Mouse (Mus musculus): Measurements from ENCODE around the gene Bahcc1. TPM values are rescaled to one million over a fixed set of nuclear protein-coding genes. Genes with fewer than 3 reads are reported as not detected.
A peak's percentile ranks its signal among the peaks of the same experiment; 100 is the strongest.

The Bahcc1 gene
- total and polyA plus RNA-seq, 2 experiments = 1.2 to 3.4 TPM

- H3K4me3 ChIP-seq (ENCODE audit: insufficient read depth, low read depth, low read length) = no peak overlapping the region
- H3K27ac ChIP-seq (replicated peaks; ENCODE audit: insufficient read depth, low read depth, low read length) = no peak overlapping the region
- no peaks in the 10 kb centered on the region for H3K36me3 ChIP-seq (ENCODE audit: control insufficient read depth, insufficient read depth, low read length)
- 0 out of 2 replicates have a peak, but pooled peaks cover 2% of the 10 kb centered on the region for H3K4me1 ChIP-seq (ENCODE audit: control insufficient read depth, insufficient read depth, low read length)
- WGBS = 90% methylated on average over 3 of the region's 3 CpGs
- no peak overlapping the region for H3K9ac ChIP-seq (ENCODE audit: low read depth, low read length)
- no peak for DNase-seq (ENCODE audit: extremely low read depth, low read depth, low spot score)
- TF ChIP-seq CTCF (IDR thresholded peaks at IDR 0.05; ENCODE audit: low read depth, low read length) (no peak), POLR2A (IDR thresholded peaks at IDR 0.05; ENCODE audit: extremely low read depth, insufficient read depth, low read length) (no peak)
- 0 out of 2 replicates have a peak, but pooled peaks cover 3% of the 10 kb centered on the region for H3K79me2 ChIP-seq (ENCODE audit: control insufficient read depth, insufficient read depth, low read length)
- no peaks in the 10 kb centered on the region for H3K27me3 ChIP-seq (ENCODE audit: control insufficient read depth, insufficient read depth, low read length)
These were observed 34.9 kb downstream of the Bahcc1 start for GRCm38 (mm10) chr11:120267676-120268075.

GRCm38 (mm10) chr11:120268195-120268967, 35.6 kb downstream of the Bahcc1 start:
- H3K9ac ChIP-seq (ENCODE audit: low read depth, low read length) = no peak overlapping the region
- H3K27me3 ChIP-seq (ENCODE audit: control insufficient read depth, insufficient read depth, low read length) = no peaks in the 10 kb centered on the region
- 0 out of 2 replicates have a peak, but pooled peaks cover 3% of the 10 kb centered on the region for H3K79me2 ChIP-seq (ENCODE audit: control insufficient read depth, insufficient read depth, low read length)
- H3K27ac ChIP-seq (replicated peaks; ENCODE audit: insufficient read depth, low read depth, low read length) = no peak overlapping the region
- DNase-seq (ENCODE audit: extremely low read depth, low read depth, low spot score) = no peak
- H3K4me1 ChIP-seq (ENCODE audit: control insufficient read depth, insufficient read depth, low read length) = 0 out of 2 replicates have a peak, but pooled peaks cover 2% of the 10 kb centered on the region
- WGBS = 92% methylated on average over 10 of the region's 10 CpGs
- TF ChIP-seq POLR2A (IDR thresholded peaks at IDR 0.05; ENCODE audit: extremely low read depth, insufficient read depth, low read length) (no peak), CTCF (IDR thresholded peaks at IDR 0.05; ENCODE audit: low read depth, low read length) (no peak)
- H3K4me3 ChIP-seq (ENCODE audit: insufficient read depth, low read depth, low read length) = no peak overlapping the region
- H3K36me3 ChIP-seq (ENCODE audit: control insufficient read depth, insufficient read depth, low read length) = no peaks in the 10 kb centered on the region

- H3K4me1 ChIP-seq (ENCODE audit: control insufficient read depth, insufficient read depth, low read length) = 0 out of 2 replicates have a peak, but pooled peaks cover 2% of the 10 kb centered on the region
- no peaks in the 10 kb centered on the region for H3K79me2 ChIP-seq (ENCODE audit: control insufficient read depth, insufficient read depth, low read length)
- H3K27ac ChIP-seq (replicated peaks; ENCODE audit: insufficient read depth, low read depth, low read length) = no peak overlapping the region
- H3K4me3 ChIP-seq (ENCODE audit: insufficient read depth, low read depth, low read length) = no peak overlapping the region
- DNase-seq (ENCODE audit: extremely low read depth, low read depth, low spot score) = no peak
- 96% methylated on average over 3 of the region's 3 CpGs for WGBS
- TF ChIP-seq POLR2A (IDR thresholded peaks at IDR 0.05; ENCODE audit: extremely low read depth, insufficient read depth, low read length) (no peak), CTCF (IDR thresholded peaks at IDR 0.05; ENCODE audit: low read depth, low read length) (no peak)
- H3K9ac ChIP-seq (ENCODE audit: low read depth, low read length) = no peak overlapping the region
- no peaks in the 10 kb centered on the region for H3K27me3 ChIP-seq (ENCODE audit: control insufficient read depth, insufficient read depth, low read length)
- H3K36me3 ChIP-seq (ENCODE audit: control insufficient read depth, insufficient read depth, low read length) = no peaks in the 10 kb centered on the region
These were observed 36.3 kb downstream of the Bahcc1 start for GRCm38 (mm10) chr11:120269007-120269406.

- Histone ChIP-seq H3K9ac (ENCODE audit: low read depth, low read length) (no peak overlapping the region), H3K79me2 (ENCODE audit: control insufficient read depth, insufficient read depth, low read length) (no peaks in the 10 kb centered on the region), H3K36me3 (ENCODE audit: control insufficient read depth, insufficient read depth, low read length) (no peaks in the 10 kb centered on the region), H3K4me1 (ENCODE audit: control insufficient read depth, insufficient read depth, low read length) (0 out of 2 replicates have a peak, but pooled peaks cover 2% of the 10 kb centered on the region), H3K27me3 (ENCODE audit: control insufficient read depth, insufficient read depth, low read length) (no peaks in the 10 kb centered on the region), H3K4me3 (ENCODE audit: insufficient read depth, low read depth, low read length) (no peak overlapping the region), H3K27ac (replicated peaks; ENCODE audit: insufficient read depth, low read depth, low read length) (no peak overlapping the region)
- WGBS = 54% methylated on average over 8 of the region's 8 CpGs
- no peak for DNase-seq (ENCODE audit: extremely low read depth, low read depth, low spot score)
- TF ChIP-seq POLR2A (IDR thresholded peaks at IDR 0.05; ENCODE audit: extremely low read depth, insufficient read depth, low read length) (no peak), CTCF (IDR thresholded peaks at IDR 0.05; ENCODE audit: low read depth, low read length) (no peak)
These were observed 36.9 kb downstream of the Bahcc1 start for GRCm38 (mm10) chr11:120269498-120270104.

GRCm38 (mm10) chr11:120279335-120279734, 46.6 kb downstream of the Bahcc1 start:
- H3K9ac ChIP-seq (ENCODE audit: low read depth, low read length) = no peak overlapping the region
- peaks cover 14% of the 10 kb centered on the region for H3K4me1 ChIP-seq (ENCODE audit: control insufficient read depth, insufficient read depth, low read length)
- WGBS = 89% methylated on average over 11 of the region's 11 CpGs
- no peak for DNase-seq (ENCODE audit: extremely low read depth, low read depth, low spot score)
- no peak for TF ChIP-seq POLR2A (IDR thresholded peaks at IDR 0.05; ENCODE audit: extremely low read depth, insufficient read depth, low read length)
- TF ChIP-seq CTCF (IDR thresholded peaks at IDR 0.05; ENCODE audit: low read depth, low read length) = no peak
- H3K4me3 ChIP-seq (ENCODE audit: insufficient read depth, low read depth, low read length) = no peak overlapping the region
- H3K27ac ChIP-seq (replicated peaks; ENCODE audit: insufficient read depth, low read depth, low read length) = peak overlapping the region; percentile 33
- no peaks in the 10 kb centered on the region for H3K27me3 ChIP-seq (ENCODE audit: control insufficient read depth, insufficient read depth, low read length)
- H3K79me2 ChIP-seq (ENCODE audit: control insufficient read depth, insufficient read depth, low read length) = no peaks in the 10 kb centered on the region
- H3K36me3 ChIP-seq (ENCODE audit: control insufficient read depth, insufficient read depth, low read length) = no peaks in the 10 kb centered on the region

Measured in liver, adult 2 months (tissue).